Mouse (Mus musculus): ENCODE measurements around the gene Tle3.

GRCm38 (mm10) chr9:61367857-61368566, 4.2 kb upstream of the Tle3 start:
- no peak for TF ChIP-seq CTCF (IDR thresholded peaks at IDR 0.05; ENCODE audit: low read depth)
- TF ChIP-seq EP300 (optimal IDR thresholded peaks at IDR 0.05), result no peak
